25 mouse cellular contexts compared by ENCODE assay signal in genomic region chr16:11359919-11360318, GRCm38 (mm10). TPM values are rescaled to one million over a fixed set of nuclear protein-coding genes. Genes with fewer than 3 reads are reported as not detected.
DNase-seq lines count a peak whose midpoint lies in the region; ATAC-seq and TF ChIP-seq lines count a peak whose summit lies in the region.
"Had no signal": no experiment of that assay in that cellular context is flagged by ENCODE, and none has a peak within 500 bp of the region (broad histone marks: within the 10 kb centered on the region; RNA-seq: fewer than 3 reads in every experiment).

No protein-coding gene starts in this region.

- no peak overlapping the region for H3K27ac ChIP-seq in hindbrain, embryonic 15.5 days (replicated peaks)
- no peak overlapping the region for H3K27ac ChIP-seq in hindbrain, embryonic 11.5 days (ENCODE audit: low read depth, low read length)
- H3K27ac ChIP-seq in lung, postnatal 0 days (ENCODE audit: low read length): no peak overlapping the region
- no peak overlapping the region for H3K27ac ChIP-seq in forebrain, embryonic 16.5 days (ENCODE audit: low read length)
- H3K27ac ChIP-seq: embryonic facial prominence, embryonic 15.5 days; gastrocnemius, adult 2 months; hindbrain, embryonic 13.5 days; left cerebral cortex, adult 2 months; midbrain, embryonic 15.5 days; neural tube, embryonic 15.5 days had no signal

- no peaks in the 10 kb centered on the region for H3K9me3 ChIP-seq in hindbrain, embryonic 15.5 days
- H3K9me3 ChIP-seq in hindbrain, embryonic 11.5 days (ENCODE audit: control insufficient read depth, low read length): no peaks in the 10 kb centered on the region
- no peaks in the 10 kb centered on the region for H3K9me3 ChIP-seq in lung, postnatal 0 days (ENCODE audit: low read length)
- H3K9me3 ChIP-seq in forebrain, embryonic 16.5 days (ENCODE audit: control insufficient read depth, low read length): peaks cover 2% of the 10 kb centered on the region; the same call in 1 of the 2 replicates
- H3K9me3 ChIP-seq: embryonic facial prominence, embryonic 15.5 days; hindbrain, embryonic 13.5 days; megakaryocyte, embryonic 14.5 days; midbrain, embryonic 15.5 days; neural tube, embryonic 15.5 days had no signal

- 20% methylated on average over 10 of the region's 10 CpGs for WGBS in hindbrain, embryonic 15.5 days
- 24% methylated on average over 10 of the region's 10 CpGs for WGBS in hindbrain, embryonic 11.5 days
- WGBS in lung, postnatal 0 days: 28% methylated on average over 10 of the region's 10 CpGs
- 15% methylated on average over 10 of the region's 10 CpGs for WGBS in forebrain, embryonic 16.5 days

- no peak overlapping the region for H3K9ac ChIP-seq in hindbrain, embryonic 15.5 days
- H3K9ac ChIP-seq in hindbrain, embryonic 11.5 days (ENCODE audit: low read depth, low read length): no peak overlapping the region
- no peak overlapping the region for H3K9ac ChIP-seq in lung, postnatal 0 days (replicated peaks; ENCODE audit: low read depth)
- H3K9ac ChIP-seq in forebrain, embryonic 16.5 days (replicated peaks; ENCODE audit: low read depth, low read length): no peak overlapping the region
- H3K9ac ChIP-seq: embryonic facial prominence, embryonic 15.5 days; hindbrain, embryonic 13.5 days; midbrain, embryonic 15.5 days; neural tube, embryonic 15.5 days had no signal

- TF ChIP-seq POLR2A in brain, embryonic 14.5 days (IDR thresholded peaks at IDR 0.05; ENCODE audit: borderline replicate concordance, extremely low read depth, insufficient read depth, insufficient read length, poor library complexity, severe bottlenecking): no peak

- 0 out of 2 replicates have a peak, but pooled peaks have one; percentile 34 for ATAC-seq in hindbrain, embryonic 15.5 days (ENCODE audit: low FRiP score, low read depth)
- ATAC-seq in hindbrain, embryonic 11.5 days (ENCODE audit: low FRiP score): no peak
- peak; percentile 44 for ATAC-seq in lung, postnatal 0 days
- no peak for ATAC-seq in forebrain, embryonic 16.5 days
- ATAC-seq: CD4-positive, CD25-positive, alpha-beta regulatory T cell, adult 4 months; midbrain, embryonic 15.5 days had no signal

- TF ChIP-seq CTCF in lung, postnatal 0 days (IDR thresholded peaks at IDR 0.05): no peak
- no peak for TF ChIP-seq CTCF in brain, embryonic 14.5 days (IDR thresholded peaks at IDR 0.05; ENCODE audit: borderline replicate concordance, extremely low read depth, insufficient read depth, insufficient read length)

- TF ChIP-seq EP300 in lung, postnatal 0 days (IDR thresholded peaks at IDR 0.05): no peak

- H3K4me1 ChIP-seq in hindbrain, embryonic 15.5 days (replicated peaks): no peaks in the 10 kb centered on the region
- H3K4me1 ChIP-seq in hindbrain, embryonic 11.5 days (replicated peaks; ENCODE audit: control insufficient read depth, insufficient read depth, low read length): no peaks in the 10 kb centered on the region
- peaks cover 4% of the 10 kb centered on the region; the same call in 1 of the 2 replicates for H3K4me1 ChIP-seq in lung, postnatal 0 days (ENCODE audit: insufficient read depth, low read depth, low read length)
- H3K4me1 ChIP-seq in forebrain, embryonic 16.5 days (replicated peaks; ENCODE audit: control insufficient read depth, insufficient read depth, low read length): no peaks in the 10 kb centered on the region
- H3K4me1 ChIP-seq: embryonic facial prominence, embryonic 15.5 days; megakaryocyte, embryonic 14.5 days; neural tube, embryonic 15.5 days had no signal

- H3K36me3 ChIP-seq in hindbrain, embryonic 15.5 days: no peaks in the 10 kb centered on the region
- no peaks in the 10 kb centered on the region for H3K36me3 ChIP-seq in hindbrain, embryonic 11.5 days (ENCODE audit: control insufficient read depth, insufficient read depth, low read length)
- H3K36me3 ChIP-seq in lung, postnatal 0 days (ENCODE audit: insufficient read depth, low read length): no peaks in the 10 kb centered on the region
- no peaks in the 10 kb centered on the region; the same call in 1 of the 2 replicates for H3K36me3 ChIP-seq in forebrain, embryonic 16.5 days (ENCODE audit: control insufficient read depth, insufficient read depth)
- H3K36me3 ChIP-seq: embryonic facial prominence, embryonic 15.5 days; midbrain, embryonic 15.5 days had no signal

- no peak for DNase-seq in hindbrain, embryonic 11.5 days (ENCODE audit: low spot score)
- peak; percentile 15 for DNase-seq in lung, postnatal 0 days (ENCODE audit: low spot score)
- no peak for DNase-seq in lung, postnatal 4 days
- DNase-seq in brain, embryonic 14.5 days (ENCODE audit: low read depth): peak; percentile 14
- DNase-seq in adipocyte (ENCODE audit: low spot score): no peak
- DNase-seq: adrenal gland, postnatal 10 days; cerebellum, adult 11 months; cerebellum, postnatal 25 days; gastrocnemius, adult 2 months; heart, postnatal 10 days; kidney, adult 11 months; thymus, postnatal 14 days had no signal

- H3K4me2 ChIP-seq in hindbrain, embryonic 15.5 days: no peak overlapping the region
- H3K4me2 ChIP-seq in hindbrain, embryonic 11.5 days (replicated peaks; ENCODE audit: low read depth, low read length): no peak overlapping the region
- no peak overlapping the region for H3K4me2 ChIP-seq in lung, postnatal 0 days (replicated peaks; ENCODE audit: low read depth, low read length)
- no peak overlapping the region for H3K4me2 ChIP-seq in forebrain, embryonic 16.5 days (ENCODE audit: low read length)
- H3K4me2 ChIP-seq: embryonic facial prominence, embryonic 15.5 days; heart, embryonic 11.5 days; hindbrain, embryonic 13.5 days; liver, embryonic 11.5 days; midbrain, embryonic 15.5 days; neural tube, embryonic 15.5 days had no signal

- H3K4me3 ChIP-seq in hindbrain, embryonic 15.5 days: no peak overlapping the region
- H3K4me3 ChIP-seq in hindbrain, embryonic 11.5 days (ENCODE audit: low read depth, low read length): no peak overlapping the region
- no peak overlapping the region for H3K4me3 ChIP-seq in lung, postnatal 0 days (ENCODE audit: low read depth, low read length)
- H3K4me3 ChIP-seq in forebrain, embryonic 16.5 days (replicated peaks; ENCODE audit: low read length): no peak overlapping the region
- H3K4me3 ChIP-seq: embryonic facial prominence, embryonic 15.5 days; gastrocnemius, adult 2 months; hindbrain, embryonic 13.5 days; left cerebral cortex, adult 2 months; megakaryocyte, embryonic 14.5 days; midbrain, embryonic 15.5 days; neural tube, embryonic 15.5 days had no signal

- H3K27me3 ChIP-seq in hindbrain, embryonic 15.5 days: no peaks in the 10 kb centered on the region
- no peaks in the 10 kb centered on the region for H3K27me3 ChIP-seq in hindbrain, embryonic 11.5 days (ENCODE audit: control insufficient read depth, insufficient read depth, low read length)
- no peaks in the 10 kb centered on the region for H3K27me3 ChIP-seq in lung, postnatal 0 days (replicated peaks; ENCODE audit: insufficient read depth, low read length)
- H3K27me3 ChIP-seq in forebrain, embryonic 16.5 days (replicated peaks; ENCODE audit: control insufficient read depth, insufficient read depth, low read length): no peaks in the 10 kb centered on the region
- H3K27me3 ChIP-seq: embryonic facial prominence, embryonic 15.5 days; hindbrain, embryonic 13.5 days; megakaryocyte, embryonic 14.5 days; midbrain, embryonic 15.5 days; neural tube, embryonic 15.5 days had no signal

RNA-seq across cellular contexts. Expression of gene Snx29, which starts 37.2 kb away (rescaled TPM):
- polyA plus RNA-seq in hindbrain, embryonic 15.5 days (2015; fragmentation: Nextera tagmentation; extraction: Ambion mirVana): 17.2 and 18.0 TPM in 2 replicates
- 10.3 and 15.3 TPM in 2 replicates for polyA plus RNA-seq in hindbrain, embryonic 11.5 days (2014; fragmentation: Nextera tagmentation; extraction: Ambion mirVana)
- 10.0 and 10.5 TPM in 2 replicates for polyA plus RNA-seq in lung, postnatal 0 days (2015; fragmentation: Nextera tagmentation; extraction: Ambion mirVana)
- polyA plus RNA-seq in brain, embryonic 14.5 days (2012; rRNA removed): 6.6 and 16.0 TPM in 2 replicates
- polyA plus RNA-seq in forebrain, embryonic 16.5 days (2015; fragmentation: Nextera tagmentation; extraction: Ambion mirVana): 11.5 and 18.5 TPM in 2 replicates

RNA-seq across cellular contexts. Expression of gene Tnfrsf17, which starts 46.3 kb away (rescaled TPM):
- 0.19 TPM in 1 of 2 replicates, not detected in the other for polyA plus RNA-seq in hindbrain, embryonic 15.5 days (2015; fragmentation: Nextera tagmentation; extraction: Ambion mirVana)
- polyA plus RNA-seq in hindbrain, embryonic 11.5 days (2014; fragmentation: Nextera tagmentation; extraction: Ambion mirVana): 0.22 TPM in 1 of 2 replicates, not detected in the other
- polyA plus RNA-seq in lung, postnatal 0 days (2015; fragmentation: Nextera tagmentation; extraction: Ambion mirVana): not detected in 2 replicates
- polyA plus RNA-seq in brain, embryonic 14.5 days (2012; rRNA removed): 0.15 and 0.25 TPM in 2 replicates
- not detected in 2 replicates for polyA plus RNA-seq in forebrain, embryonic 16.5 days (2015; fragmentation: Nextera tagmentation; extraction: Ambion mirVana)
- polyA plus RNA-seq: CD4-positive, CD25-positive, alpha-beta regulatory T cell, adult 4 months; embryonic facial prominence, embryonic 15.5 days; heart, embryonic 11.5 days; hindbrain, embryonic 13.5 days; limb, embryonic 11.5 days; liver, embryonic 11.5 days; testis, adult 2 months had no signal

Comparison
In these comparisons a context has a peak if more than half of its experiments do, and no peak if none do; other contexts are left out.
1. ATAC-seq: peak in hindbrain, embryonic 15.5 days (single experiment) and lung, postnatal 0 days (single experiment); none in hindbrain, embryonic 11.5 days (single experiment) and forebrain, embryonic 16.5 days (single experiment).
2. DNase-seq: peak in lung, postnatal 0 days (single experiment) and brain, embryonic 14.5 days (single experiment); none in hindbrain, embryonic 11.5 days (single experiment), lung, postnatal 4 days (0 of 2) and adipocyte (single experiment).